Mouse (Mus musculus): ENCODE results near the gene Nodal.

Gene Nodal

DNA sequence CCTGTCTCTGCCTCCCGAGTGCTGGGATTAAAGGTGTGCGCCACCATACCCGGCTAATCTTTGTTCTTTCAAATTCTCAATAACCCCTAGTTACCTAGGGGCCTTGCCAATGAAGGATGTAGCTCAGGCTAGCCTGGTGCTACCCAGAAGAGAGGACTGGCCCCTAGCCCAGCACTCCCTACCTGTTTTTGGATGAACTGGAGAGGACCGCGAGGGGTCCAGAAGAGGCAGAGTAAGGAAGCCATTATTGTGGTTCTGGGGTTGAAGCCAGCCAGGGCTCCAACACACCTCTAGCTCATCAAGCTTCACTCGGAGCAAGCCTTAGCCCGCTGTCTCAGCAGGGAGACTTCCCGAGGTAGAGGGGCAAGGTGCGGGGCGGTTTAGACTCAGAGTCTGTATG lies at the start of gene Nodal:
TSS of gene Nodal (plus strand) at position 301 of the 400 bp plus-strand sequence.
- no peak for DNase-seq (ENCODE audit: low spot score in 2 of 2)

DNA sequence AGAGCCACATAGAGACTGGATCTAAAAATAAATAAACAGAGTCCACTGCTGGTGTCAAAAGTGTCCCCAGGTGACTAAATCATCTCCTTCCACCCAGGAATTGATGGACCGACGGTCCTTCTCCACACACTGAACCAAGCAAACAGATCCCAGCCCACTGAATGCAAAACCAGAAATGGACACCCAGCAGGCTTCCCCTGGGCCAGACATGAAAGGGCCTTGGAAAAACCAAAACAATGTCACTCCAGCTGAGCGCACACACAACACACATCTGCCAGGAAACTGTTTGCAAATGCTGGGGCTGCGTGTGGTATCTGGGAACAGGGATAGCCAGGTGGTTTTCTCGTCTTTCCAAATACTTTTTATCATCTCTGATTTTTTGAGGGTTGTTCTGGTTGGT lies 48.0 kb upstream of the Nodal start:
- DNase-seq (ENCODE audit: low spot score in 2 of 2) = no peak

- no peak for DNase-seq (ENCODE audit: low spot score in 2 of 2)
Observed at GRCm38 (mm10) chr10:61370273-61370979, 47.3 kb upstream of the Nodal start.

- DNase-seq (ENCODE audit: low spot score in 2 of 2) = no peak
Observed at GRCm38 (mm10) chr10:61371884-61372584, 45.7 kb upstream of the Nodal start.

DNA sequence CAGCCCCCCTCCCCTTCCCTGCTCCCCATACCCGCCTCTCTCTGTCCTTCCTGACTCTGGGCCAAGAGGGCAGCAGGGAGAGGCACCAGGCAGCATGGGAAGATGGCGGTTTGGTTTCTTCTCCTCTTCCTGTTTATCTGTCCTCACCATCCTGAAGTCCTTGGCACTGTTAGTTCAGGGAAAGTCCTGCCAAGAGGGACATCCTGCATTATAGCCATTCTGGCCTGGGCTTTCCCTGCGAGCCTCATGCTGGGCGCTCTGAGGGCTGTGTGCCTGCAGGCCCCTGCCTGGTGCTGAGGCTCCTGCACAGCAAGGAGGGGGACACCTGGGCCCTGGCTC lies 45.2 kb upstream of the Nodal start:
- DNase-seq (ENCODE audit: low spot score in 2 of 2) = no peak

GRCm38 (mm10) chr10:61374076-61374475 lies 43.7 kb upstream of the Nodal start:
- DNase-seq (ENCODE audit: low spot score in 2 of 2) = peak in 1 of 2 experiments; percentile 41

GRCm38 (mm10) chr10:61374771-61375481 lies 42.8 kb upstream of the Nodal start:
- DNase-seq (ENCODE audit: low spot score in 2 of 2) = no peak

DNA sequence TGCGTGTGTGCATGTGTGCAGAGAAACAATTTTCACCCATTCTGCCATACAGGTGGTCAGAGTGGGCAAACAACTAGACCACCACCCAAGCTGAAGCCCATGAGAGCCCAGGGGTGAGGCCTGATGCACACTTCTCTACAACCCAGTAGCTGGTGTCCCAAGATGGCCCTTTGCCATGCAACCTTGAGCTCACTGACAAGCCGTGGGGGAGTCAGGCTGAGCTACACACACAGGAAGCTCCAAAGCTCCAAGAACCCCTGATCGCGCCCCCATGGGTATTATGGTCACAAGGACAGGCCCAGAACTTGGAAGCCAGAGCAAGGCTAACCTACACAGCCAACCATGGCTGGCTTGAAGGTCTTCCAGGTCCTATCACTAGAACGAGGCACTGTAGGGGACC lies 39.7 kb upstream of the Nodal start:
- no peak for DNase-seq (ENCODE audit: low spot score in 2 of 2)

DNA sequence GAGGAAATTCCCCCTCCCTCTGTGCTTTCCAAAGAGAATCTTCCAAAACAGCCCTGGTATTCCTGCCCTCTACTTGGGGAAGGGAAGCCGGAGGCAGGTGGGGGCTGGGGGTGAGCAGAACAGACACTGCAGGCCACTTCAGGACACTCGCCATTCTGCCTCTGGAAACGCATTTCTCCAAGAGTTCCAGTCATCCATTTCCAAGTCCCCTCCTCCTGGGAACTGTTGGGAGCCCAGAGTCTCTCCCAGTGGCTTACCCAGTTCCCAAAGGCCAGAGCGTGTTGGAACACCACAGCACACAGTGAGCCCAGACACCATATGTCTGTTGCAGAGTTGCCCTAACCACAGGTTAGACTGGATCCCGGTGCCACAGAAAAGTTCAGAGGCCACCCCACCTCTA lies 39.1 kb upstream of the Nodal start:
- no peak for DNase-seq (ENCODE audit: low spot score in 2 of 2)

DNA sequence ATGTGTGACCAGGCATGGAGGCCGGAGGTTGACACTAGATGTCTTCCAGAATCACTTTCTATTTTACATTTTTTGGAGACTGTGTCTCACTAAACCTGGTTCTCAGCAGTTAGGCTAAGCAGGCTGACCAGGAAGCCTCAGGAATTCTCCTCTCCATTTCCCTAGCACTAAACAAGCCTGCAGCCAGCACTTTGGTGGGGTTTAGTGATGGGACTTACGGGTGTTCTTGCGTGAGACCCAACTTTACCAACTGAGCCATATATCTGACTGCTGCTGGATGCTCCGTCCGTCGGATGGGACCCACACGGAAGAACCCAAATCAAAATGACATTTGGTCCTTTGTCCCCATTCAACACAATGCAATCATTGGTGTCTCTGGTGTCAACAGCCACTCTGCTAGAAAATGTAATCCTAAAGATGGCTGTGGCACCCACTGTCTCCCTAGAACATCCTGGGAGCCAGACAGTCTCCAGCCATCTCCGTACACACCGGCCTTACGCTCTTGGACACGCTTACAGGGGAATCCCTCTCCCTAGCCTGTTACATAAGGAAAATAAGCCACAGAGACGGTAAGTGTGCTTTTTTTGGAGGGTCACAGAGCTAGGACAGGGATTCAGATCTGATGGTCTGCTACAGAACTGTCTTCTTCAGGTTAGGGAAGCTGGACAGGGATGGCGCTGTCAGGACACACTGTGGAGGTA lies 38.3 kb upstream of the Nodal start:
- DNase-seq (ENCODE audit: low spot score in 2 of 2) = no peak

DNA sequence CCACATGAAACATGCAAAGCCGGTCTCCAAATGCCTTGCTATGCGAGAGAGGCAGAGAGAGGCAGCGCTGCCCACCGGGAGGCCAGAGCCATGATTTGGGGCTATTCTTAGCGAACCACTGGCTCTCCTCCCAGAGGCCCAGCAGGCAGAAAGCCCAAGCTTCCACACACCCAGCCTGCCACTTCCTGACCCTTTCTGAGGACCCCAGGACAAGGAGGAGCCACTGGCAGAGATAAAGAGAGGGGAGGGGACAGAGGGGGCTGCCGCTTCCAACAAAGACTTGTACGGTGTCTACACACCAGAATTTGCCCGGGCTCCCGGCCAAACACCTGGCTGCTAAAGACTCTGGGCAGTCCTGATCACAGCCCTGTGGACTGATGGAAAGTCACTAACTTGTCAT lies 37.6 kb upstream of the Nodal start:
- DNase-seq (ENCODE audit: low spot score in 2 of 2) = no peak

DNA sequence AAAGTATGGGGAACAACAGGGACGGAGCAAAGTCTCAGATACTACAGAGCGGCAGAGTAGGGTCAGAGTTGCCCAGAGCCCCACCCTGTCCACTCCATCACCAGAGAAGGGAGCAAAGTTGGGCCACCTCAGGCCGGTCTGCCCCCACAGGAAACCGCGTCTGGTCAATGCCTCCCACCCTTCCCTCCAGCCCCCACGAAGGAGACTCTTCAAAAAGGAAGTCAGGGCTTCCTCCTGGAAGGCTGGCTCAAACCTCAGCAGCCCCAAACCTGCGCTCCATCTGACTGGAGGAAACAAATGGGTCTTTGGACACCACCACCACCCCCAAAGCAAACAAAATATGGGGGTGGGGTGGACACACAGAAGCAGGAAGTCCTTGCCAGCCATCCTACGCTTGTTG lies 35.9 kb upstream of the Nodal start:
- DNase-seq (ENCODE audit: low spot score in 2 of 2) = no peak

GRCm38 (mm10) chr10:61382281-61382731 lies 35.5 kb upstream of the Nodal start:
- no peak for DNase-seq (ENCODE audit: low spot score in 2 of 2)

DNA sequence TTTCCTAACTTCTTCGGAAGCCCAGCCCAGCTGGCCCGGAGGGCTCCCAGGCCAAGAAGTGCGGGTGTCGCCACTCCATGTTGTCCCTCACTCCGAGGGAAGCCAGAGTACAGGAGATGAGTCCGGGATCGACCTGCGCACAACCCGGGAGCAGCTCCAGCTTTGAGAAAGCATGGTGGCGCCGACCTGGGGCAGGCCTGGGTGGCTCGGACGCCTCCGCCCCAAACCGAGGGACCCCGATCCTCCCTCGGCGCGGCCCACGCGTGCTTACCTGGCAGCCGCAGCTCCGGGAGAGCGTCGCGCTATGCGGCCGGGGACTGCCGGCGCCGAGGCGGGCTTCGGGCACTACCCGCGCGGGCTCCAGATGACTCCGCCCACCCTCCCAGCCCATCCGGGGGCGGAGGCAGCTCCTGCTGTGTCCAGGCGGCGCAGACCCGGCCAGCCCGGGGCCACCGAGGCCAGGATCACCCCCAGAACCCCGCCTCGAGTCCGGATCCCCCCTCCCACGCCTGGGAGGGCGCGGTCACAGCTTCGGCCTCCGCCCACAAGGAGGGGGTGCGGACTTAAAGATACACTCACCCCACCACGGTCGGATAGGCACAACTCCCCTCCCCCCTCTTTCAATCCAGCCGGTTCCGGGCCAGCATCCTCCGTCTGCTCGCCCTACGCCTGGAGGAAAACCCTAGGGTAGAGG lies 34.6 kb upstream of the Nodal start, which contains the start of gene Pald1:
TSS of gene Pald1 (minus strand) at position 510 of the 694 bp plus-strand sequence.
- peak in 1 of 2 experiments; percentile 44 for DNase-seq (ENCODE audit: low spot score in 2 of 2)

DNA sequence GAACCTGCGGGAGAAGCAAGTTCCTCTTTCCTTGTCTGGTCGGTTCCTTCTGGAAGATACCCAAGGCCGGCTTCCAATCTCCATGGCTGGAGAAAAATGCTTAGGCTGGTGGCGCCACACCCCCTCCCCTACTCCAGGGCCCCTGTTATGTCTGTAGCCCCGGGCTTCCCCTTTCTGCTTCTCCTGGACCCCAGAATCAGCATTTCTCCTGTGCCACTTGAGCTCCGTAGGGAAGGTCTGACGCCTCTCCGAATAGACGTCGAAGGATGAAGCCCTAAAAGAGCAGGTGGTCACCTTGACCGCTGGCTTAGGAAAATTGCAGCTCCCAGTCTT lies 34.1 kb upstream of the Nodal start:
- no peak for DNase-seq (ENCODE audit: low spot score in 2 of 2)

DNA sequence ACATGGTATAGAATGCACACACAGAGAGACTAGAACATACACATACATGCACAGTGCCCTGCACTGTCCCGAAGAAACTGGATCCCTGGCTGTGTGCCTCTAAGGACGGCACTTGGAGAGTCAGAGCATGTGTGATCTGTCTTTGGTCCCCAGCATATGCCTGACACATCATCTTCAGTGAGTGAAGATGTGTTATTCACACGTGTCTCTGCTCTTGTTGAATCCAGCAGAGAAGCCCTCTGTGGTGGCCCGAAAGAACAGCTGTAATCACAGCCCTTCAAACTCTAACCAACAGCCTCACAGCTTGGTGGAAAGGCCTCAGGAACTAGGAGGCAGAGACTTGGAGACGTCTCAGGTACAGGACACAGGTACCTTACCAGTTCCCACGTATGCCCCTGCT lies 32.6 kb upstream of the Nodal start:
- no peak for DNase-seq (ENCODE audit: low spot score in 2 of 2)

DNA sequence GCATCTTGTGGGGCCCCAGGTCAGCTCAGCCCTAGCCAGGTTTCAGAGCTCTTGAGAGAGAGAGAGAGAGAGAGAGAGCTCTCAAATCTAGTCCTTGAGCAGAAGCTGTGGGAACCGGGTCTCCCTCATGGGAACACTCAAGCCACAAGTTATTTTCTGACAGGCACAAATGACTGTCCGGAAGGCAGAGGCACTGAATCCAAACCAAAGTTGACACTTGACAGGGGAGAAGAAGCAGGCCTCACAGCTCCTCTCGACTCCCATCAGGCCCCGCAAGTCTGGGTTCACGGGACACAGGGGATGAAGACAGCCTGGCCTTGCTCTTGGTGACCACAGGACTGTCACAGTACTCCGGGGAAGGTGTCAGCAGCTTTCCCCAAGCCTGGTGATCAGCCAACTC lies 31.5 kb upstream of the Nodal start:
- DNase-seq (ENCODE audit: low spot score in 2 of 2) = no peak

- DNase-seq (ENCODE audit: low spot score in 2 of 2) = no peak
Observed at GRCm38 (mm10) chr10:61389020-61389419, 28.8 kb upstream of the Nodal start.

GRCm38 (mm10) chr10:61390148-61390547 lies 27.6 kb upstream of the Nodal start:
- DNase-seq (ENCODE audit: low spot score in 2 of 2) = no peak

DNA sequence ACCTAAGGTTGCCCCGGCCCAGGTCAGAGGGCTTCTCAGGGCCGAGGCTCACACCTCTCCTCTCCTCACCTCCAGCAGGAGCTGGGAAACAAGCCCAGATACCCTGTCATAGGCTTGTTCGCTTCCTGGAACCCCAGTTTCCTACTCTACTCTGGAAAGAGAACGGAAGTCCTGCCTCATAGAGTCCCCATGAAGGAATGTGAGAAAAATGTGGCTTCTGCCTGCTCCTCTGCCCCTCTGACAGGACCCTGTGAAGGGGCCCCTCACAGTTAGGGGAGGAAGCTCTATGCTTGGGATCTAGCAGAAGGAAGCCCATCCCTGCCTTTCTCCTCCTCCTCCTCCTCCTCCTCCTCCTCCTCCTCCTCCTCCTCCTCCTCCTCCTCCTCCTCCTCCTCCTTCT lies 25.2 kb upstream of the Nodal start:
- no peak for DNase-seq (ENCODE audit: low spot score in 2 of 2)

- DNase-seq (ENCODE audit: low spot score in 2 of 2) = no peak
Observed at GRCm38 (mm10) chr10:61394476-61395136, 23.2 kb upstream of the Nodal start.

Data from spleen, postnatal 10 days (tissue).